Mouse (Mus musculus) kidney, postnatal 4 days (tissue): ENCODE data around the gene Abca7.
"Not testable (repeated sequence)": the region's sequence is repeated elsewhere in the genome, so short reads cannot be mapped to it uniquely, and the experiment has no call there.

Experiments used
- DNase-seq, 2 experiments: peaks; one replicate each; pipeline ENCODE4 v3.0.0; 2021; ENCODE audit warnings: mixed read lengths in 2 of 2

The Abca7 gene

DNA sequence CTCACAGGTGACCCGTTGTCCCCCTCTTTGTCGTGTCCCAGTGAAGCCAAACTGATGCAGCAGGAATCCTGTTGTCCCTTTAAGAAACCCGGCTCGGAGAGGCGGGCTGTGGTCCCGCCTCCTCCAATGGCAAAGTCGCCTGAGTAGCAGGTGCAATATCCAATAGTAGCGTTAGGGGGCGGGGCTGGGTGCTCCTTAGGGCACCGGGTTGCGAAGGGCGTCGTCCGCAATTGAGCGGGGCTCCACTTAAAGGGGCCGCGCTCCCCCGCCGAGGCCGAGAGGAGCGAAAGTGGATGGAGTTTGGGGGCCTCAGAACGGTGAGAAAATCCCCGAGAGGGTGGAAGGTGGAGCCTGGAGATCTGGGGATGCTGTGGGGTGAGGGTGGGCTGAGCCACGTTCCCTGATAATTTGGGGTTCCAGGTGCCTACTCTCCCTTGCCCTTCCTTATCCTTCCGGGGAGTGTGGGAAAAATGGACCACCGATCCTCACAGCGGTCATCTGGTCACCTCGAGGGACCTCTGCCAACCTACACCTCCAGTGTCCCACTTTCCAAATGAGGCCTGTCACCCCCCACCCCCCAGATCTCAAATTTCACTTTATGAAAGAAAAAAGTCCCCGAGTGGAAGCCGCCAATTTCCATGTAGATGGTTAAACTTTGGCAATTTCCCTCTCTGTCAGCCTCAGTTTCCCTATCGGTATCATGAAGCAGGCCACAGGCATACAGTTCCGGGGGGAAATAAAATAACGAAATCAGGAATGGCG, at the start of gene Abca7:
Abca7 (plus strand) TSS at position 223 of the 762 bp plus-strand sequence.
- peak; percentile 99 for DNase-seq

DNA sequence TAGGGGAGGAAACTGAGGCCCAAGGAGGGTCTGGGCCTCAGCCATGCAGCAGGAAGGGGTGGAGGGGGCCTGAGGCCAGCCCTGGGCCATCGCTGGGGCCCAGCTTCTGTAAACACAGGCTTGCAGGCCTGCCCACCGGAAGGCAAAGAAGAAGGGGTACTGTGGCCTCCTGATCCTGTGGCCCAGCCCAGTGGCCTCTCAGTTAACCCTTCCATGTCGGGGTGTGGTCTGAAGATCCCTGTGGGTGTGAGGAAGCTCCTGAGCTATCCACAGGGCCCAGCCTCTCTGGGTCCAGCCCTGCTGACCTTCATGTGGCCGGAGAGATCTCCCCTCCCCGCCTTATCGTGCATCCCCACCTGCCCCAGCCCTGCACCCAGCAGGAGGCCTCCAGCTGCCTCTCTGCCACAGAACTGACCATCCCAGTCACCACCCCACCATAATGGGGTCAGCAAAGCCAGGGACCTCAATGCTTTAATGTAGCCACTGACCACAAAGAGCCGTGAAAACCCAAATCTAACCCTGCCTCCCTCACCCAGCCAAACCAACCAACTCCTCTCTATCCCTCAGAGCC, 49.5 kb upstream of the Abca7 start:
- DNase-seq, result peak; percentile 21 to 32

DNA sequence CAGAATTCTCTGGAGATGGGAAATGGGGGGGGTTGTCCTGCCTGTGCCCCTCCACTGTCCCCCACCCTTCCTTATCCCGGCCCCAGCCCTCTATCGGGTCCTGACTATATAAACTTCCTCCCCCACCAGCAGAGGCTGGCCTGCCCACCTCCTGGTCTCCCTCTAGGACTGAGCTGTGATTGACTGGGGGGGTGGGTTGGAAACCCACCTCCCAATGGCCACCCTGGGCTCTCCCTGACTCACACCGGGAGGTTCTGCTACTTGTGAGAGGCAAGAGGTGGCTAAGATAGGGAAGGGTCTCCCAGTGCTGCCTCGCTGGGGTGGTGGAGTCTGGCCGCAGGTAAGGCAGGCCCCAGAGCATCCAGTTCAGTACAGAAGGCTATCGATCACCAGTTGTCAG, 48.8 kb upstream of the Abca7 start:
- DNase-seq, result no peak

DNA sequence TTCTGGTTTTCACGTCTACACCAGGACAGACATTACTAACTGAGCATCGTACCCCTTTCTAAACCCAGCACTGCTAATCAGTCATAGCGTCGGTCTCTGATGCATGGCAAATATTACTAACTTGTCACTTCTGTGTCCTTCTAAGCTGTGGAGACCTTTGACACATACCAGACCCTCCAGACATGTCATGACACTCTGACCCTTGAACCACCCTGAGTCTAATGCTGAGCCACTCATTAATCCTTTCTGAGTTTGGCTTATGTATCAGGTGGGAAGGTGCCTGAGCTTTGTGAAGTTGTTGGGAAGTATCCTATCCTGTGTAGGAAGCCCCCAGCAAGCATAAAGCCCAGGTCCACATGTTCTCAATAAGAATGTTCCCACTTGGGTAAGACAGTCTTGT, 46.4 kb upstream of the Abca7 start:
- no peak for DNase-seq

DNA sequence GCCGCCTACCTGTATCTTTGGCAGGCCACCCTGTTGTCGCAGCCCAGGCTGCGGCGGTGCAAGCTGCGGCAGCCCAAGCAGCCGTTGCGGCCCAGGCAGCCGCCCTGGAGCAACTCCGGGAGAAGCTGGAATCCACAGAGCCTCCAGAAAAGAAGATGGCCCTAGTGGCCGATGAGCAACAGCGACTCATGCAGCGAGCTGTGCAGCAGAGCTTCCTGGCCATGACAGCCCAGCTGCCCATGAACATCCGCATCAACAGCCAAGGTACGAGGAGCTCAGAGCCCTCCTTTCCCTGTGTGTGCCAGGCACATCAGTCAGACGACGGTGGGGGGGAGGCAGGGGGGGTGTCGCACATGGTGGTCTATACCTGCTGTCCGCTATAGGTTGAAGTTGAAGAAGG, 45.6 kb upstream of the Abca7 start:
- no peak for DNase-seq

DNA sequence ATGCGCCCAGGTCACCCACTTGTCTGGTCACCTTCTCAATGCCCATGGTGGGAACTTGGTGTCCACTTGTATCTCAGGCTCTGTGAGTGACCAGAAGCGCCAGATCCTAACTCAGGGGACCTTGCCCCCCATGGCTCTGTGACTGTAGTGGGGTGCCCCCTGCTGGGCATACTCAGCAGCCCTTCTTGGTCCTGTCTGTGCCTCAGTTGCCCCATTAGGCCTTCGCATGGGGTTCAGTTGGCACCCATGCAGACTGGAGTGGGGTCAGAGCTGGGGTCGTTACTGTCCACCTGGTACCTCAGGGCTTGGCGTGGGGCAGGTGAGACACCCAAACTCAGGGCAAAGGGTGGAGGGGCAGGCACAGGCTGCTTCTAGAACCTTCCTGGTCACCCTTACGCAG, 42.3 kb upstream of the Abca7 start:
- DNase-seq, result peak; percentile 70

DNA sequence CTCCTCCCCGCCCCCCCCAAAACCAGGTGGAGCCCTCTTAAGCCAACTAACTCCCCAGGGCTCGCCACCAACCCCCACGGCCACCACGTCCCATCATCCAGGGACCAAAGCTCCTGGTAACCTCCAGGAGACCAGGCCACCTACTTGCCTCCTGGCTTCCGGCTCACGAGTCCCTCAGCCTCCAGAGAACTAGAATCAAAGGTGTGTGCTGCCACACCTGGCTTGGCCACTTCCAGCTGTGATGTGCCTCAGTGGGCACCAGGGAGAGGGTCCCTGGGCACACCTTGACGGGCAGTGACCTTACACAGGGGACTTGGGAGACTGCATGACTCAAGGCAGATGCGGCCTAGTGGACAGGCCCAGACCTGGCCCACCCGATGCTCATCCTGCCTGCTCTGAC, 40.6 kb upstream of the Abca7 start:
- no peak for DNase-seq

DNA sequence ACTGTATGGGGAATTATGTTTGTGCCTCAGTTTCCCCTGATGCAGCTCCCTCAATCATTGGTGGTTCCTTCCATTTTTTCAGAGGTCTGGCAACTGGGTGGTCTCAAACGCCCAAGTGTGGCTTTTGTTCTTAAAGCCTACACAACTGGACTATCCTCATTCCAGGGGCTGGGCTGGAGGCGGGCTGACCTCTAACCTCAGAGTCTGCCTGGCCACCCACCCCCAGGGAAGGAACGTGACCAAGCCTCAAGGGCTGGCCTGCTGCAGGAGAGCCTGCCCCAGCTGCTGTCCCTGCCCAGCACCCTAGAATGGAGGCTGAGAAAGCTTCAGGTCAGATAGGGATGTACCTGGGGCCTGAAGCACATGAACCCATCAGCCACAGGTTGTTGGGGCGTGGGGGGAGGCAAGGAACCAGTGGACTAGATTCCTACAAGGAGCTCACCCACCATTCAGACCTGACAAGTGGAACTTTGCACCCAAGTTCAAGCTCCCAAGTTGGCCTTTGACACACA, 39.6 kb upstream of the Abca7 start:
- no peak for DNase-seq

DNA sequence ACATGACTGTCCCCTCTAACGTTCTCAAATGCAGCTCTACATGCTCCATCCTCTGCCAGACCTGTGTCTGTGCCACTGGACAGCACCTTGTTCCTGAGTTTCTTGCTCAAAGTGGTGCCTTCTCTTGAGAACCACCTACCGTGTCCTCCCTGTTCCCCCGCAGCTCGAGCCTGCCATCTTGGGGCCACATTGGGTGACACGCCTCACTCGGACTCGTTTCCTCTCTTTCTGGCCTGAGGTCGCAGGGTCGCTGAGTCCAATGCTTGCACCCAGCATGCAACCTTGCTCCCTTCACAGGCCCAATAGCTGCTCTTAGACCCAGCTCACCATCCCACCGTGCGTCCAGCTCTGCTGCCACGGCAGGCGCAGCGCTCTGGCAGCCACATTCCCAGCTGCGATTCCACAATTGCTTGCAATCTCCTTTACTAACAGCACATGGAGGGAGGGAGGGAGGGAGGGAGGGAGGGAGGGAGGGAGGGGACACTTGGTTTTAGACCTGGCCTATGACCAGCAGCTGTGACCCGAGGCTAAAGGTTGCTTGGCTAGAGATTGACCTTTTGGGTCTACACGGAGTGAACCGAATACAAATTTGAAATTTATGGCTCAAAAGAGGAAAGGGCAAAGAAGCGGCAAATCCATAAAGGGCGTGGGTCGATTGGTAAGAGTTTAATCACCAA, 38.0 kb upstream of the Abca7 start:
- peak; percentile 93 to 94 for DNase-seq

DNA sequence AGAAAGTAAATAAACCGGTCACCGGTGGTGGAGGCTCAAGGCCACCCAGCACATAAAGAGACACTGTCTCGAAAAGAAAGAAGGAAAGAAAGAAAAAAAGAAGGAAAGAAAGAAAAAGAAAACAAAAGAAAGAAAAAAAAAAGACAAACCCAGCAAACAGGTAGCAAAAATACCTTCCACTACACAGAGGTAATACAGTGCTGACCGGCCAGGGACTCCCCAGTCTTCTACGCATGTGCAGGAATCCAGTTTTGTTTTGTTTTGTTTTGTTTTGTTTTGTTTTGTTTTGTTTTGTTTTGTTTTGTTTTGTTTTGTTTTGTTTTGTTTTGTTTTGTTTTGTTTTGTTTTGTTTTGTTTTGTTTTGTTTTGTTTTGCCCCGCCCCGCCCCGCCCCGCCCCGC, 36.9 kb upstream of the Abca7 start:
- DNase-seq, result not testable (repeated sequence)

DNA sequence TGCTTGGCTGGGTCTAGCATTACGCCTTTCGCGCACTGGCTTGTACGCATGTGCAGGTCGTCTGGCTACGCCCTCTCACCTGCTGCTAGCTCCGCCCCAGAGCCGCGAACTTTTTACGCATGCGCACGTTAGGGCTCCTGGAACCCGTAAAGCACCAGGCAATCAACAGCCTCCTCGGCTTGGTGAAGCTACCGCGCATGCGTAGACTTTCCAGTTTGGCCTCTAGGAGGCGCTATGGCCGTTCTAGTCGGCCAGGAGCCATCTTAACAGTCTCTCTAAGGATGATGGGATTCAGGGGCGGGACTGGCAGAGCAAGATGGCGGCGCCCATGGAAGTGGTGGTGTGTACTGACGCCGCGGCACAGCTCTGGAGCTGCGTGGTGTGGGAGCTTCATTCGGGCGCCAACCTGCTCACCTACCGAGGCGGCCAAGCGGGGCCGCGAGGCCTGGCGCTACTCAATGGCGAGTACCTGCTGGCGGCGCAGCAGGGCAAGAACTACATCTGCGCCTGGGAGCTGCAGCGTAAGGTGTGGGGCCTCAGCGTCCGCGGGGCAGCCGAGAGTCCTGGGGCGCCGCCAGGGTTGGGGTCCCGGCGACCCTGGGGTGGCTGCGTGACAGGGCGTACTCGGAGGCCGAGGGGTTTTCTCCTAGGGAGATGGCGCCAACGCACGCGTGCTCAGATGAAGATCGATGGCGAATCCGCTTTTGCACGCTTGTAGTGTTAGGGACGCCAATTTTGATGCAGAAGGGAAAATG, 36.3 kb upstream of the Abca7 start, which contains the start of gene Wdr18:
Wdr18 (plus strand) TSS at position 306 of the 755 bp plus-strand sequence.
- DNase-seq, result peak; percentile 99

DNA sequence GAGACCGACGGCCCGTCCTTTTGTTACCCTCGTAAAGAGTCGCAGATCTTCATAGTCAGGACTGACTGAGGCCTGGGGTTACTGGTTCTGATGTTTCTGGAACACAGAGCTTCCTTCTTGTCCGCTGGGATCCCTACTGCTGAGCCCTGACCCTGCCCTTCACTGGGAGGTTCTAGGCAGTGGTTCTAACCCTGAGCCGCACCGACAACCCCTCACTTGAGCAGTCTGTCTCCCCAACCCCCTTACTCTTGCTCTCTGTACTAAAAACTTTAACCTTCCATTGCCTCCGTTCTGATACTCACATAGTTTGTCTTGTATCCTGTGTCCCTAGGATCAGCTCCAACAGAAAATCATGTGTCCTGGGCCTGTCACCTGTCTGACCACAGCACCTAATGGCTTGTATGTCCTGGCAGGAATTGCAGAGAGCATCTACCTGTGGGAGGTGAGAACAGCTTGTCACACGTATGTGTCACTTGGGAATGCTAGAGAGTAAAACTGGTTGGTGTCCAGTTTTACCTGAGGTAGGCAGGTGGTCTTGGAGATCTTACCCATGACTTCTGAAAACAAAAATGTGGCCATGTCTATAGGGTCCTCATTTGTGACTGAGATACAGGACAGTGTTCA, 35.5 kb upstream of the Abca7 start:
- DNase-seq, result no peak

DNA sequence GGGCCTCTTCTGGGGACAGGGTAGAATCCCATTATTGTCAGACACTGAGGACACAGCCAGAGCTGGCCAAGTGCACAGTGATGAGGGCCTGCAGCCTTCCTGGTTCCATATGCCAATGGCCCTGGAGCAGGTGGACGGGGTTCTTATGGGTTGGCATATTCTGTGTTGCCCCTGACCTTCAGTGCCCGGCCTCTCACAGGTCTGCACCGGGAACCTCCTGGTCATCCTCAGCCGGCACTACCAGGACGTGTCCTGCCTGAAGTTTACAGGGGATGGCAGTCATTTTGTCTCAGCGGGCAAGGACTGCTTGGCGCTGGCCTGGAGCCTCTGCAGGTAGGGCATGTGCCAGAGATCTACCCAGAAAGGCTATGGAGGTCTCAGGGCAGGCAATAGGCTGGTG, 31.6 kb upstream of the Abca7 start:
- DNase-seq, result no peak

DNA sequence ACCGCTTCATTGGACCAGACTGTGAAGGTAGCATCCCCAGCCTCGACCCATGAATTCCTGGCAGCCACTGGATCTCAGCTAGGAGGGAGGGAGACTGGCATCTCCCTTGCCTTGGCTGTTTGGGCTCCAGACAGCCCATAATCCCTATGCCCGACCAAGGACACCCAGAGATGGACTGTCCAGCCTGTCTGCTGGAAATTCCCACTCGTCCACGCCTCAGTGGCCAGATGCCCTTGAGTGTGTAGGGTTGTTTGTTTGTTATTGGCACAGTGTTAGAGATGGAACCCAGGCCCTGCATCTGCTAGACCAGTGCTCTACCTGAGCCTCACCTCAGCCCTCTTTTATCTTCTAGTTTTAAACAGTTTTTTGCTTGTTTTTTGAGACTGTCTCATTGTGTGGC, 31.0 kb upstream of the Abca7 start:
- DNase-seq, result no peak

DNA sequence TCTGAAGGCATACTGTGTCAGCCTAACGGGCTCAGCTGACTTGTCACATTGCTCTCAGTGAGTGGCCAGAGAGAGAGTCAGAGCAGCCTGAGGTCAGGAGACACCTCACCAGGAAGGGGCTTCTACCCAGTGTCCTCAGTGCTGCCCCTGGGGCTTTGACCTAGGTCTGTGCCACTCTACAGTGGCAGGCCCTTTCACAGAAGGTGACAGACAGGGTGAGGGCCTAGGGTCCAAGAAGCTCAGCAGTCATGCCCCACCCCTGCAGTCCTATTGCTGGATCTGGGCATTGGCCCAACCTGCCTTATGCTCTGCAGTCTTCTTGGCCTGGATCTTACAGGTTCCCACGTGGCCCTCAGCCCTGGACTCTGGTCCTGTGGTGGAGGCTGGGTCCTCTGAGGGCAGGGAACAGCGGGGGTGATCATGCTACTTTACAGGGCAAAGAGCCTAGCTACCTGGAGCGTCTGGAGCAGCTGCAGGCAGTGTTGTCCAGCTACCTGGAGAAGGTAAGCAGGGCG, 29.4 kb upstream of the Abca7 start:
- peak in 1 of 2 experiments; percentile 64 for DNase-seq

DNA sequence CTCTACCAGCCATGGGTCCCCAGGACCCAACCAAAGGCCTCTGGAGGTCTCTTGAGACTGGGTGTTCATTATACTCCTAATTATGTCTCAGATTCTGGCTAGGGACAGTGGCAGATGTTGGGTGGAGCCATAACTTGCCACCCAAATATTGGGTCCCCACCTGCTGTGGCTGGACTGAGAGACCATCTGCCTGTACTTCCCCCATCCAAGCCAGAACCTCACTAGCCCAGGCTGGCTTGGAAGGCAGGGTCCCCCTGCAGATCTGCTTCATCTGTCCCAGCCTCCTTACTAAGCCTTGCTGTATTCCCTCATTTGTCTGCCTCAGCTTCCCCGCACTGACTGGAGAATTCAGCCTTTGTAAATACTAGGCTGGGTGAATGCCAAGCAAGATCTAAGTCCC, 28.1 kb upstream of the Abca7 start:
- DNase-seq, result no peak

DNA sequence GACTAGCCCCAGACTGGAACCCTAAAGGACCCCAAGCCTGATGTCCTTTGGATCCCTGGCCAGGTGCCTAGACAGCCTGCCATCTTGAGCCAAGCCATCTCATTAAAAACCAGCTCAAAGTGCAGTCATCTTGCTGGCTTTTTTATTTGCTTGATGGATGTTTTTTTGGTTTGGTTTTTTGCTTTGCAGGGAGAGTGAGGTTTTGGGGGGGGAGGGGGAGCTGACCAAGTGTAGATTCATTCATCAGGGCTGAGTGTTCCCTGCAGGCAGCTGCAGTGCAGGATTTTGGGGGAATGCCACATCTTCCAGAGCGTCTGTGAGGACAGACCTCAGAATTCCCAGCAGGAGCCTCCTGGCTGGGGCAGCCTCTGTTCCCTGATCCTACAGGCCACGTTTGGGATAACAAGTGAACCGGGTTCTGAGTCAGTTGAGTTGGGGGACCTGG, 27.1 kb upstream of the Abca7 start:
- DNase-seq, result peak; percentile 32 to 60

DNA sequence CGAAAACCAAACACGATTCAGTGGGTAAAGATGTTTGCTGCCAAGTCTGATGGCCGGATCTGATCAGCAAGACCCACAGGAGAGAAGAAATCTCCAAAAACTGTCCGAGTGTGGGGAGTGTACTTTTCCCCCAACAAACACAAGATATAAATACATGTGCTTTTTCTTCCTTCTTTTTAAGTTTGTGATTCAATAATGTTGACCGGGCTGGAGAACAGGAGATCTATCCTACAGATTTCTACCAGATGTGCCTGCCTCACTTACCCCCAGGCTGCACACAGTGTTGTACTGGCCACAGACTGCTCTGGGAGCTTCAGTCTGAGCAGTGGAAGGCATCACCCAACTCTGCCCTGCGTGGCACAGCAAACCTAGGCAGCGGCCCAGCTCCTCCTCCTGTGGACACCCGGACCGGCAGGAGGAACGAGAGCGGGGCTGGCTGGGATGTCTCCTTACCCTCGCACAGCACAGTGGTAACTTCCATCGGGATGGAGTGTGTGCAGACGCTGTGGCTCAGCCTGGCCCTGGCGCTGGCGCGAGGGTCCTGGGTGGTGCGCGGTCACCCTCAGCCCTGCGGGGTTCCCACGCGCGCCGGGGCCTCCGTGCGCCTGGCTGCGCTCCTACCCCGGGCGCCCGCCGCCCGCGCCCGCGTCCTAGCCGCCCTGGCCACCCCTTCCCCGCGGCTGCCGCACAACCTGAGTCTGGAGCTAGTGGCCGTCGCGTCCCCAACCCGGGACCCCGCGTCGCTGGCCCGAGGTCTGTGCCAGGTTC, 25.7 kb upstream of the Abca7 start, which contains the start of gene Grin3b:
Grin3b (plus strand) TSS at position 301 of the 768 bp plus-strand sequence.
- peak; percentile 35 to 58 for DNase-seq

DNA sequence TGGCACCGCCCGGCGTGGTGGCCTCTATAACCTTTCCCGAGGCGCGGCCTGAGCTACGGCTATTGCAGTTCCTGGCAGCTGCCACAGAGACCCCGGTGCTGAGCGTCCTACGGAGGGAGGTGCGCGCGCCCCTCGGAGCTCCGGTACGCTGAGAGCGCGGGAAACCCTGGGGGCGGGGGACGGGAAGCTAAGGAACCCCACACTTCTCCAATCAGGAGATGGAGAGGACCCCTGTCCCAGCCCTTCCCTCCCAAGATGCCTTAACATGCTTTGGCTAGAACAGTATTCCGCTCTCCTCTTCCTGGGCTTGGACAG, 25.2 kb upstream of the Abca7 start:
- peak; percentile 44 to 61 for DNase-seq

DNA sequence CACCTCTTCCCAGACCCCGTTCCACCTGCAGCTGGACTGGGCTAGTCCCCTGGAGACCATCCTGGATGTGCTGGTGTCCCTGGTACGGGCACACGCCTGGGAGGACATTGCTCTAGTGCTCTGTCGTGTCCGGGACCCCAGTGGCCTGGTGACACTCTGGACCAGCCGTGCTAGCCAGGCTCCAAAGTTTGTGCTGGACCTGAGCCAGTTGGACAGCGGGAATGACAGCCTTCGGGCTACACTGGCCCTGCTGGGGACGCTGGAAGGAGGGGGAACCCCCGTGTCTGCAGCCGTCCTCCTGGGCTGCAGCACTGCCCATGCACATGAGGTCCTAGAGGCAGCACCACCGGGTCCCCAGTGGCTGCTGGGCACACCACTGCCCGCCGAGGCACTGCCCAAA, 23.5 kb upstream of the Abca7 start:
- DNase-seq, result peak; percentile 51 to 60

DNA sequence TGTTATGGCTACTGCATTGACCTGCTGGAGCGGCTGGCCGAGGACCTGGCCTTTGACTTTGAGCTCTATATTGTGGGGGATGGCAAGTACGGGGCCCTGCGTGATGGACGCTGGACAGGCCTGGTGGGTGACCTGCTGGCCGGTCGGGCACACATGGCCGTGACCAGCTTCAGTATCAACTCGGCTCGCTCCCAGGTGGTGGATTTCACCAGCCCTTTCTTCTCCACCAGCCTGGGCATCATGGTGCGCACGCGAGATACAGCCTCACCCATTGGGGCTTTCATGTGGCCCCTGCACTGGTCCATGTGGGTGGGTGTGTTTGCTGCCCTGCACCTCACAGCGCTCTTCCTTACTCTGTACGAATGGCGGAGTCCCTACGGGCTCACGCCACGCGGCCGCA, 22.2 kb upstream of the Abca7 start:
- DNase-seq, result no peak

DNA sequence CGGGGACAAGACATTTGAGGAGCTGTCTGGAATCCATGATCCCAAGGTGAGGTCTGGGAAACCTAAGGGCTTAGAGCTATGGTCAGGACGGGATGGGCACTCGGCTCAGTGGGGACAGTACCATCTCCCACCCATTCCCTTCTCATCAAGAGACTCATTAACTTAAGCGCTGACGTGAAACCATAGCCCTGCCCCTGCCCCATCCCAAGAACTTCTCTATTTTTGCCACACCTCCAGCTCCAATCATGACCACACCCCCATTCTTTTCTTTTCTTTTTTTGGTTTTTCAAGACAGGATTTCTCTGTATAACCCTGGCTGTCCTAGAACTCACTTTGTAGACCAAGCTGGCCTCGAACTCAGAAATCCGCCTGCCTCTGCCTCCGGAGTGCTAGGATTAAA, 21.6 kb upstream of the Abca7 start:
- DNase-seq, result no peak
